ENCODE assay signal across 24 mouse cellular contexts in genomic region chr4:109719281-109719680, GRCm38 (mm10). TPM values are rescaled to one million over a fixed set of nuclear protein-coding genes. Genes with fewer than 3 reads are reported as not detected.
DNase-seq lines count a peak whose midpoint lies in the region; ATAC-seq lines count a peak whose summit lies in the region.
"Had no signal": no experiment of that assay in that cellular context is flagged by ENCODE, and none has a peak within 500 bp of the region (broad histone marks: within the 10 kb centered on the region; RNA-seq: fewer than 3 reads in every experiment).

No protein-coding gene starts in this region.

- peak; percentile 30 for DNase-seq in cerebellum, adult 11-12 months
- DNase-seq in brain, adult 2 months (ENCODE audit: low read depth, low spot score) = peak; percentile 43
- peak; percentile 32 for DNase-seq in cerebellum, adult 8-10 months
- peak; percentile 41 to 61 for DNase-seq in cerebellum, postnatal 25 days
- DNase-seq in thymus, postnatal 10 days (ENCODE audit: low spot score in 2 of 2) = no peak
- DNase-seq: kidney, adult 8-10 months; kidney, postnatal 4 days; right cerebral cortex, postnatal 25 days; thymus, postnatal 14 days had no signal

- H3K4me3 ChIP-seq in heart, embryonic 12.5 days = no peak overlapping the region
- H3K4me3 ChIP-seq: embryonic facial prominence, embryonic 13.5 days; forebrain, embryonic 10.5 days; forebrain, embryonic 15.5 days; heart, embryonic 15.5 days; intestine, embryonic 15.5 days; limb, embryonic 13.5 days; lung, embryonic 15.5 days; midbrain, embryonic 10.5 days; midbrain, embryonic 15.5 days; stomach, embryonic 15.5 days had no signal

- H3K4me1 ChIP-seq in heart, embryonic 12.5 days (replicated peaks) = no peaks in the 10 kb centered on the region
- H3K4me1 ChIP-seq: embryonic facial prominence, embryonic 13.5 days; forebrain, embryonic 10.5 days; forebrain, embryonic 15.5 days; heart, embryonic 15.5 days; intestine, embryonic 15.5 days; limb, embryonic 13.5 days; lung, embryonic 15.5 days; midbrain, embryonic 10.5 days; midbrain, embryonic 15.5 days; stomach, embryonic 15.5 days had no signal

- no peak for ATAC-seq in cerebellum, adult (ENCODE audit: insufficient number of reproducible peaks, low FRiP score, low TSS enrichment)
- no peak for ATAC-seq in heart, embryonic 12.5 days (ENCODE audit: insufficient number of reproducible peaks, low FRiP score)
- ATAC-seq: forebrain, embryonic 15.5 days; hindbrain, embryonic 16.5 days; intestine, embryonic 15.5 days; midbrain, embryonic 15.5 days had no signal

- H3K9ac ChIP-seq in heart, embryonic 12.5 days = no peak overlapping the region
- H3K9ac ChIP-seq: embryonic facial prominence, embryonic 13.5 days; forebrain, embryonic 15.5 days; heart, embryonic 15.5 days; intestine, embryonic 15.5 days; limb, embryonic 13.5 days; lung, embryonic 15.5 days; midbrain, embryonic 15.5 days; stomach, embryonic 15.5 days had no signal

- no peak overlapping the region for H3K27ac ChIP-seq in heart, embryonic 12.5 days (ENCODE audit: poor library complexity, severe bottlenecking)
- H3K27ac ChIP-seq: embryonic facial prominence, embryonic 13.5 days; forebrain, embryonic 10.5 days; forebrain, embryonic 15.5 days; heart, embryonic 15.5 days; intestine, embryonic 15.5 days; kidney, postnatal 0 days; limb, embryonic 13.5 days; lung, embryonic 15.5 days; midbrain, embryonic 10.5 days; midbrain, embryonic 15.5 days; stomach, embryonic 15.5 days had no signal

- peaks cover 3% of the 10 kb centered on the region; the same call in 1 of the 2 replicates for H3K36me3 ChIP-seq in heart, embryonic 12.5 days
- H3K36me3 ChIP-seq: embryonic facial prominence, embryonic 13.5 days; forebrain, embryonic 15.5 days; heart, embryonic 15.5 days; intestine, embryonic 15.5 days; lung, embryonic 15.5 days; midbrain, embryonic 15.5 days; stomach, embryonic 15.5 days had no signal

- no peaks in the 10 kb centered on the region for H3K9me3 ChIP-seq in heart, embryonic 12.5 days (replicated peaks)
- H3K9me3 ChIP-seq: embryonic facial prominence, embryonic 13.5 days; forebrain, embryonic 10.5 days; forebrain, embryonic 15.5 days; heart, embryonic 15.5 days; intestine, embryonic 15.5 days; limb, embryonic 13.5 days; lung, embryonic 15.5 days; midbrain, embryonic 10.5 days; midbrain, embryonic 15.5 days; stomach, embryonic 15.5 days had no signal

- WGBS in heart, embryonic 12.5 days = 95% methylated on average over 5 of the region's 5 CpGs

- H3K4me2 ChIP-seq in heart, embryonic 12.5 days = no peak overlapping the region
- H3K4me2 ChIP-seq: embryonic facial prominence, embryonic 13.5 days; forebrain, embryonic 15.5 days; heart, embryonic 15.5 days; intestine, embryonic 15.5 days; limb, embryonic 13.5 days; liver, embryonic 11.5 days; lung, embryonic 15.5 days; midbrain, embryonic 15.5 days; stomach, embryonic 15.5 days had no signal

- H3K27me3 ChIP-seq in heart, embryonic 12.5 days (replicated peaks) = no peaks in the 10 kb centered on the region
- H3K27me3 ChIP-seq: embryonic facial prominence, embryonic 13.5 days; forebrain, embryonic 15.5 days; heart, embryonic 15.5 days; intestine, embryonic 15.5 days; limb, embryonic 13.5 days; lung, embryonic 15.5 days; midbrain, embryonic 15.5 days; stomach, embryonic 15.5 days had no signal

RNA-seq across cellular contexts. Expression of gene Faf1, which starts 42.9 kb away (rescaled TPM):
- polyA plus RNA-seq in heart, embryonic 12.5 days (2016; fragmentation: Nextera tagmentation; extraction: Ambion mirVana) = 29.2 and 31.5 TPM in 2 replicates

RNA-seq across cellular contexts. Expression of gene Cdkn2c, which starts 52.3 kb away (rescaled TPM):
- polyA plus RNA-seq in heart, embryonic 12.5 days (2016; fragmentation: Nextera tagmentation; extraction: Ambion mirVana) = 11.6 and 13.2 TPM in 2 replicates

Comparison
In these comparisons a context has a peak if more than half of its experiments do, and no peak if none do; other contexts are left out.
1. DNase-seq: peak in cerebellum, adult 11-12 months (single experiment), brain, adult 2 months (single experiment), cerebellum, adult 8-10 months (single experiment) and cerebellum, postnatal 25 days (2 of 2); none in thymus, postnatal 10 days (0 of 2).